Mouse (Mus musculus): ENCODE results near the gene Samd5. TPM values are rescaled to one million over a fixed set of nuclear protein-coding genes. Genes with fewer than 3 reads are reported as not detected.
A peak's percentile ranks its signal among the peaks of the same experiment; 100 is the strongest.

Gene Samd5
- polyA plus RNA-seq, 1 experiment from 2014 or later, result 1.5 TPM

- DNase-seq (ENCODE audit: low spot score), result peak; percentile 79
- Histone ChIP-seq H3K4me1 (peaks cover 27% of the 10 kb centered on the region), H3K27me3 (ENCODE audit: low read depth, poor library complexity, severe bottlenecking) (peaks cover 56% of the 10 kb centered on the region), H3K27ac (no peak overlapping the region), H3K9me3 (replicated peaks) (no peaks in the 10 kb centered on the region), H3K4me3 (peak overlapping the region; percentile 77), H3K36me3 (no peaks in the 10 kb centered on the region)
- WGBS, result 4% methylated on average over 17 of the region's 17 CpGs
Measured at GRCm38 (mm10) chr10:9676886-9677285, 1.9 kb upstream of the Samd5 start.

GRCm38 (mm10) chr10:9676418-9676786 is 1.4 kb upstream of the Samd5 start:
- H3K36me3 ChIP-seq, result no peaks in the 10 kb centered on the region
- H3K4me3 ChIP-seq, result peak overlapping the region; percentile 77
- DNase-seq (ENCODE audit: low spot score), result no peak
- no peaks in the 10 kb centered on the region for H3K9me3 ChIP-seq (replicated peaks)
- no peak overlapping the region for H3K27ac ChIP-seq
- peaks cover 27% of the 10 kb centered on the region for H3K4me1 ChIP-seq
- H3K27me3 ChIP-seq (ENCODE audit: low read depth, poor library complexity, severe bottlenecking), result peaks cover 56% of the 10 kb centered on the region
- WGBS, result 2% methylated on average over 7 of the region's 7 CpGs

GRCm38 (mm10) chr10:9675550-9676417 is 776 bp upstream of the Samd5 start:
- peaks cover 27% of the 10 kb centered on the region for H3K4me1 ChIP-seq
- no peaks in the 10 kb centered on the region for H3K36me3 ChIP-seq
- H3K9me3 ChIP-seq (replicated peaks), result no peaks in the 10 kb centered on the region
- peak overlapping the region; percentile 72 for H3K27ac ChIP-seq
- 1% methylated on average over 36 of the region's 36 CpGs for WGBS
- H3K4me3 ChIP-seq, result peak overlapping the region; percentile 77
- peaks cover 56% of the 10 kb centered on the region for H3K27me3 ChIP-seq (ENCODE audit: low read depth, poor library complexity, severe bottlenecking)
- peak; percentile 55 for DNase-seq (ENCODE audit: low spot score)

GRCm38 (mm10) chr10:9673276-9673675 is 1.7 kb downstream of the Samd5 start:
- no peak overlapping the region for H3K4me3 ChIP-seq
- no peak overlapping the region for H3K27ac ChIP-seq
- H3K4me1 ChIP-seq, result peaks cover 27% of the 10 kb centered on the region
- no peaks in the 10 kb centered on the region for H3K9me3 ChIP-seq (replicated peaks)
- no peak for DNase-seq (ENCODE audit: low spot score)
- peaks cover 51% of the 10 kb centered on the region for H3K27me3 ChIP-seq (ENCODE audit: low read depth, poor library complexity, severe bottlenecking)
- no peaks in the 10 kb centered on the region for H3K36me3 ChIP-seq

- H3K4me3 ChIP-seq, result no peak overlapping the region
- H3K36me3 ChIP-seq, result no peaks in the 10 kb centered on the region
- no peak overlapping the region for H3K27ac ChIP-seq
- H3K9me3 ChIP-seq (replicated peaks), result no peaks in the 10 kb centered on the region
- peaks cover 50% of the 10 kb centered on the region for H3K27me3 ChIP-seq (ENCODE audit: low read depth, poor library complexity, severe bottlenecking)
- 89% methylated on average over 5 of the region's 5 CpGs for WGBS
- peaks cover 27% of the 10 kb centered on the region for H3K4me1 ChIP-seq
- DNase-seq (ENCODE audit: low spot score), result no peak
Measured at GRCm38 (mm10) chr10:9672751-9673150, 2.3 kb downstream of the Samd5 start.

- Histone ChIP-seq H3K4me3 (no peak overlapping the region), H3K27me3 (ENCODE audit: low read depth, poor library complexity, severe bottlenecking) (peaks cover 31% of the 10 kb centered on the region), H3K27ac (no peak overlapping the region), H3K36me3 (no peaks in the 10 kb centered on the region), H3K4me1 (peaks cover 11% of the 10 kb centered on the region), H3K9me3 (replicated peaks) (no peaks in the 10 kb centered on the region)
- 87% methylated on average over 6 of the region's 6 CpGs for WGBS
- DNase-seq (ENCODE audit: low spot score), result no peak
Measured at GRCm38 (mm10) chr10:9670351-9670750, 4.7 kb downstream of the Samd5 start.

GRCm38 (mm10) chr10:9668791-9669190 is 6.2 kb downstream of the Samd5 start:
- Histone ChIP-seq H3K9me3 (replicated peaks) (no peaks in the 10 kb centered on the region), H3K4me1 (no peaks in the 10 kb centered on the region), H3K27me3 (ENCODE audit: low read depth, poor library complexity, severe bottlenecking) (peaks cover 15% of the 10 kb centered on the region), H3K36me3 (no peaks in the 10 kb centered on the region), H3K27ac (no peak overlapping the region), H3K4me3 (no peak overlapping the region)
- 90% methylated on average over 4 of the region's 4 CpGs for WGBS
- DNase-seq (ENCODE audit: low spot score), result no peak

- Histone ChIP-seq H3K9me3 (replicated peaks) (no peaks in the 10 kb centered on the region), H3K36me3 (no peaks in the 10 kb centered on the region), H3K27me3 (ENCODE audit: low read depth, poor library complexity, severe bottlenecking) (no peaks in the 10 kb centered on the region), H3K27ac (no peak overlapping the region), H3K4me1 (peaks cover 6% of the 10 kb centered on the region; the same call in 1 of the 2 replicates), H3K4me3 (no peak overlapping the region)
- no peak for DNase-seq (ENCODE audit: low spot score)
- WGBS, result 91% methylated on average over 5 of the region's 5 CpGs
Measured at GRCm38 (mm10) chr10:9652946-9653345, 22.1 kb downstream of the Samd5 start.

- no peak overlapping the region for H3K4me3 ChIP-seq
- H3K9me3 ChIP-seq (replicated peaks), result no peaks in the 10 kb centered on the region
- WGBS, result 67% methylated on average over 6 of the region's 6 CpGs
- H3K4me1 ChIP-seq, result peaks cover 6% of the 10 kb centered on the region; the same call in 1 of the 2 replicates
- no peak overlapping the region for H3K27ac ChIP-seq
- H3K27me3 ChIP-seq (ENCODE audit: low read depth, poor library complexity, severe bottlenecking), result no peaks in the 10 kb centered on the region
- no peaks in the 10 kb centered on the region for H3K36me3 ChIP-seq
- no peak for DNase-seq (ENCODE audit: low spot score)
Measured at GRCm38 (mm10) chr10:9650050-9650825, 24.8 kb downstream of the Samd5 start.

GRCm38 (mm10) chr10:9648464-9648863 is 26.5 kb downstream of the Samd5 start:
- no peak overlapping the region for H3K27ac ChIP-seq
- H3K27me3 ChIP-seq (ENCODE audit: low read depth, poor library complexity, severe bottlenecking), result no peaks in the 10 kb centered on the region
- WGBS, result 74% methylated on average over 2 of the region's 2 CpGs
- H3K9me3 ChIP-seq (replicated peaks), result no peaks in the 10 kb centered on the region
- no peak for DNase-seq (ENCODE audit: low spot score)
- H3K36me3 ChIP-seq, result no peaks in the 10 kb centered on the region
- peaks cover 6% of the 10 kb centered on the region; the same call in 1 of the 2 replicates for H3K4me1 ChIP-seq
- no peak overlapping the region for H3K4me3 ChIP-seq

- H3K36me3 ChIP-seq, result no peaks in the 10 kb centered on the region
- no peaks in the 10 kb centered on the region for H3K9me3 ChIP-seq (replicated peaks)
- peaks cover 6% of the 10 kb centered on the region; the same call in 1 of the 2 replicates for H3K4me1 ChIP-seq
- DNase-seq (ENCODE audit: low spot score), result no peak
- H3K4me3 ChIP-seq, result no peak overlapping the region
- 92% methylated on average over 6 of the region's 6 CpGs for WGBS
- no peak overlapping the region for H3K27ac ChIP-seq
- H3K27me3 ChIP-seq (ENCODE audit: low read depth, poor library complexity, severe bottlenecking), result no peaks in the 10 kb centered on the region
Measured at GRCm38 (mm10) chr10:9647741-9648140, 27.3 kb downstream of the Samd5 start.

GRCm38 (mm10) chr10:9646391-9646790 is 28.6 kb downstream of the Samd5 start:
- 93% methylated on average over 3 of the region's 3 CpGs for WGBS
- Histone ChIP-seq H3K27me3 (ENCODE audit: low read depth, poor library complexity, severe bottlenecking) (no peaks in the 10 kb centered on the region), H3K27ac (no peak overlapping the region), H3K4me1 (peaks cover 6% of the 10 kb centered on the region; the same call in 1 of the 2 replicates), H3K4me3 (no peak overlapping the region), H3K9me3 (replicated peaks) (no peaks in the 10 kb centered on the region), H3K36me3 (no peaks in the 10 kb centered on the region)
- DNase-seq (ENCODE audit: low spot score), result no peak

GRCm38 (mm10) chr10:9643531-9643930 is 31.5 kb downstream of the Samd5 start:
- Histone ChIP-seq H3K27me3 (ENCODE audit: low read depth, poor library complexity, severe bottlenecking) (no peaks in the 10 kb centered on the region), H3K36me3 (no peaks in the 10 kb centered on the region), H3K27ac (no peak overlapping the region), H3K9me3 (replicated peaks) (no peaks in the 10 kb centered on the region), H3K4me3 (no peak overlapping the region), H3K4me1 (0 out of 2 replicates have a peak, but pooled peaks cover 2% of the 10 kb centered on the region)
- 67% methylated on average over 6 of the region's 6 CpGs for WGBS
- no peak for DNase-seq (ENCODE audit: low spot score)
